Mouse (Mus musculus) adrenal gland, postnatal 10 days (tissue): ENCODE measurements at regions not wholly inside any gene's neighbourhood (a gene's known extent, or its start where the extent isn't known, plus 50 kb on each side); places are given as distances from the start of the nearest gene placed in this dataset.
"Not testable (repeated sequence)": the region's sequence is repeated elsewhere in the genome, so short reads cannot be mapped to it uniquely, and the experiment has no call there.

Experiments
- DNase-seq: peaks from one replicate; pipeline ENCODE4 v3.0.0; 2021; ENCODE audit warnings: mixed read lengths

DNA sequence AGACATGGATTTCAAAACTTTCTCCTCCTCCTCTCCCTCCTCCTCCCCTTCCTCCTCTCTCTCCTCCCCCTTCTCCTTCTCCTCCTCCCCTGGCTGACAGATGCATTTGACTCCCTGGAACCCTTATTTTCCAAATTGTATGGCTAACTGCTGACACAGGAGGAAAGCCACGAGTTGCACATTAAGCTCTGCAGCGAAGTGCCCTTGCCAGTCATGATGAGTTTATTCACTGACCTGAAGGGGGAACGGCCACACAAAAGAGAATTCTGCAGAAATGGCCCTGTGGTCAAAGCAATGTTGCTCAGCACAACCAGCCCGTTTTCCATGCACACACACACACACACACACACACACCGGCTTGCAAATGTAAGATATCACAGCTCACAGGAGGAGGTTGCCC is 112.6 kb downstream of the Tomm20 start:
- peak; percentile 28 for DNase-seq

- DNase-seq: peak; percentile 44
Observed at GRCm38 (mm10) chr8:126832163-126832978, 113.3 kb downstream of the Tomm20 start.

- DNase-seq: peak; percentile 38
Observed at GRCm38 (mm10) chr8:126831312-126832162, 114.1 kb downstream of the Tomm20 start.

DNA sequence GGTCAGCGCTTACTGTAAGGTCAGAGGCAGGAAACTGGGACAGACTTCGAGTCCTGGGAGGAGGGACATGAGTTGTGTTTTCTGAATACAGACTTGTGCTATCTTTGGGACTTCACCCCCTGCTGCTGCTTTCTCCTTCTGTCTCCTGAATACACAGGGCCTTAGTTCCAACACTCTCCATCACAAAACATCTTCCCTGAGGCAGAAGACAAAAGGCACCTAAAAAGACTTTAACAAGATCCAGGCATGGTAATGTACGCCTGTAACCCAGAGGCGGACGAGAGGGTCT is 115.5 kb downstream of the Tomm20 start:
- DNase-seq: no peak

DNA sequence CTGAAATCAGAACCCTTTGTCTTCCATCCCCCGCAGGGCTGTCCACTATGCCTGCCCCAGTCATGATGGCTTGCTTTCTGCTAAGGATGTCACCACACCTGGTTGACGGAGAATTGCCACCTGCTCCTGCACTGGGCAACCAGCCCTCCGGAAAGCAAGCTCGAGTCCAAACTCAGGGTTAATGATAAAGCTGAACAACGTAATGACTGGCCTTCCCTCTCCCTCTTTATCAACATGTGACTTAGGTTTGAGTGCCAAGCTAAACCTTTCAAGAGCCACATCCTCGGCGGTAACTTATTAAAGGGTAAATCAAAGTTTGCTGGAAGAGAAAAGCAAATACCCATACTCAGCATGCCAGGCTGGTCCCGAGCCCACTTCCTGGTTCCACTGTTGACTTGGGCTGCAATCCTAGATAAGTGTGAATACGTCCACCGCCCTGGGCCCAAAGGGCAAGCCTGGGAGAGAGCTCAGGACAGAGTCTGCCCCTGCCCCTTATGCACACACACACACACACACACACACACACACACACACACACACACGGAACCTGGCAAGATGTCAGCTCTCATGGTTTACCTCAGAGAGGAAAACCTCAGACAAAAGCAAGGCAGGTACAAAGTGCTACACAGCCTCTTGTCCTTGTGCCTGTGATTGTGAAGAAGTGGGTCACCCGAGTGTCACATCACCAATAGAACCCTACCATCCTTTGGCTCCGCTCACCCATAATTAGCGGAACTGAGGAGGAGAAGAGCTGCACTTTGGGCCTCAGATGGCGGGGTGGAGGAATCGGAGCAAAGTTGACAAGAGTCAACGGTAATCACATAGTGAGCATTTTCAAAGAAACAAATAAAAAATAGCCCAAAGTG is 116.0 kb downstream of the Tomm20 start:
- DNase-seq: peak; percentile 46

- DNase-seq: no peak
Observed at GRCm38 (mm10) chr8:126827681-126828383, 117.8 kb downstream of the Tomm20 start.

DNA sequence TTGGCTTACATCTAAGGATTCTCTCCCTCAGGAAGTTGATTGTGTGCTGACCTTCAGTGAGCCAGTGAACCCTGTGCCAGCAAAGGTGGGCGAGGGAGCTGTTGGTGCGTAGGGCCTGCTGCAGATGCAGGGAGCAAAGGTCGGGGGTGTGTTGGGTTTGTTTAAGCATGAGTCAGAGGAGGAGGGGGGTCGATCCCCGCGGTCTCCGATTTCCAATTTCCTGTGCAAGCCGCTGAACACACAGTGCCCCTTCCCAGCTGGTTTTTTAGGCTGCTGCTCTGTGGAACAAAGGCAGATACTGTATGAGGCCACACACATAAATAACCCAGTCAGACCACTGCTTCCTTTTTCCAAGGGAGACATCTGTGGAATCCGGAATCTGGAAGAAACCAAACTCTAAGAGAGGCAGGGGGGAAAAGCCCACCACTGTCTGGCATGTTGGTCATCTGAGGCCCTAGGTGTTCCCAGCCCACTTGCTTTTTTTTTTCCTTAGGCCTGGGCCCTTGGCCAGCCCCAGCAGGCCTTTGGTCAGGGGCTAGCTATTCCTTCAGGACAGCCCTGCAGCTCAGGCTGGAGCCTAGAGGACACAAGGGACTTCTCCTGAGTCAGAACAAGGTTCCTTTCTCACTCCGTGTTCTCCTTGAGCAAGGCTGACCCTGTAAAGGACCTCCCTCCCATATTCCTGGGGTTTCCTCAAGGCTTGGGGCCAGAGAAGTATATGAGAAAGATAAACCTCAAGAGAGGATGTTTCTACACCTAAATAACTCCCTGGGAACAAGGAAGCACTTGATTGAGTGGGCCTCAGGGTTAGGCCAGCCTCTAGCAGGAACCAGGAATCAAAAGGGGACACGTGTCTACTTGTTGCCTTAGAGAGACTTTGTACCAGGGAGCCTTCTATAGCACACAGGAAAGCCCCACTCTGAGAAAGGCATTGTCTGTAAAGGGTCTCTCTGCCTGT is 119.0 kb downstream of the Tomm20 start:
- peak; percentile 81 for DNase-seq

DNA sequence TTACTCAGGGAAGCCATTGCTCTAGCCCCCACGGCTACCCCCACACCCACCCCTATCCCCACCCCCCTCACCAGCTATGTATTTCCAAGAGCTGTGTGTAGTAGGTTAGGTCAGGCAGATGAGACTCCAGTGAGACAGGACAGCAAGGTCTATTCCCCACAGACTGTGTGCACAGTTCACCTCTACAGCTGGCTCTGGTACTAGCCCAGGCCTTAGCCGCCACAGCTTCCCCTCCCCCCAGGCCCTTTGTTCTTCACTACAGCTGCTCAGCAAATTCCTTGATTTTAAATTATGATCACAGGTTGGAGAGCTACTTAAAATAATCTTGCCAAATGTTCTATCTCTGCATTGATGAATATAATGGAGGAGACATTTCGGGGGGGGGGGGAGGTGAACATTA is 119.8 kb downstream of the Tomm20 start:
- DNase-seq: peak; percentile 79

- DNase-seq: peak; percentile 68
Observed at GRCm38 (mm10) chr8:126824575-126825208, 121.0 kb downstream of the Tomm20 start.

GRCm38 (mm10) chr8:126822269-126822668 is 123.4 kb downstream of the Tomm20 start:
- no peak for DNase-seq

DNA sequence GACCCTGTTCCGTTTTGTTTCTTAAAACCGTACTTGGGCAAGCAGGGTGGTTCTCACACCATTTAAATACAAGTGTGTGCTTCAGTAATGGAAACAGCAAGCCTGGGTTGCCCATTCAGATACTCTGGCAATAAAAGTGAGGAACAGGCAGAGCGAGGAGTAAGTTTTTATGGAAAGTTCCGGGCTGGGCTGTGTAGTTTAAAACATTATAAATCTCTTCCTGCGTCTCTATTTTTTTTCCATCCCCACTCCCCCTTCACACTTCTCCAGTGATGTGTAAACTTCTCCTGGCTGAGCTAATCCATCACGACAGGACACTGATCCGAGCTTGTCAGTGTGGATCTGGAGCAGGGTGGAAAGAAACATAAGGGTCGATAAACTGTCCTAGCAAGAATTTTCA is 124.4 kb downstream of the Tomm20 start:
- no peak for DNase-seq

DNA sequence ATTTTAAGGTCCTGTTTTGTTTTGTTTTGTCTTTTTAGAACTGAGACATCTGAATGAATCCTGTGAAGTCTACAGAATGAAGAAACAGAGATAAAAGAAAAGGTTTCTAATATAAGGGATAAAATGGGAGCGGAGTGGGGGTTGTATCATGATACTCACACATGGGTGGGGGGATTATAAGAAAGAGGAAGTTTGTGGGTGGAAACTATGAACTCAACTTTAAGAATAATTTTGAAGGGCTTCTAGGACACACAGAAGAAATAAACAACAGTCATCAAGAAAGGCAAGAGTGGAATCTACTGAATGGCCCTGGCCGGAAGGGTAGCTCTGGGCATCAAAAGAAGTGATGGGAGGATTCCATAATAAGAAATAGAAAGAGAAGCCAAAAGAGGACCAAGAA is 125.1 kb downstream of the Tomm20 start:
- DNase-seq: no peak

GRCm38 (mm10) chr8:126819261-126819660 is 126.4 kb downstream of the Tomm20 start:
- DNase-seq: no peak

GRCm38 (mm10) chr8:126816155-126816554 is 129.5 kb downstream of the Tomm20 start:
- DNase-seq: no peak

GRCm38 (mm10) chr8:126814427-126814826 is 131.2 kb downstream of the Tomm20 start:
- no peak for DNase-seq

DNA sequence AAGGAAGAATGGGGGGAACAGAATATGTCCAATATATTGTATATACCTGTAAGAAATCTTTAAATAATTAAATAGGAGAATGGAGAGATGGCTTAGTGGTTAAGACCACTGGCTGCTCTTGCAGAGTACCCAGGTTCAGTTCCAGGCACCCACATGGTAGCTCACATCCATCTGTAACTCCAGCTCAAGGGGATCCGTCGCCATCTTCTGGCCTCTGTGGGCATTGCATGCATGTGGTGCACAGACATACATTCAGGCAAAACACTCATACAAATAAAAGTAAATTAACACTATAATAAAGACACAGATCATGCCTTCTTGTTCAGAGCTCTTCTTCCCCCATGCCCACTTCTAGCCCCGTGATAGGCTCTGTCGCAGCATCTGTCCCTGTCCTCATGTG is 132.0 kb downstream of the Tomm20 start:
- DNase-seq: no peak

GRCm38 (mm10) chr8:126812777-126813176 is 132.9 kb downstream of the Tomm20 start:
- no peak for DNase-seq

GRCm38 (mm10) chr8:126811358-126811757 is 134.3 kb downstream of the Tomm20 start:
- not testable (repeated sequence) for DNase-seq

- DNase-seq: no peak
Observed at GRCm38 (mm10) chr8:126810516-126810915, 135.1 kb downstream of the Tomm20 start.

DNA sequence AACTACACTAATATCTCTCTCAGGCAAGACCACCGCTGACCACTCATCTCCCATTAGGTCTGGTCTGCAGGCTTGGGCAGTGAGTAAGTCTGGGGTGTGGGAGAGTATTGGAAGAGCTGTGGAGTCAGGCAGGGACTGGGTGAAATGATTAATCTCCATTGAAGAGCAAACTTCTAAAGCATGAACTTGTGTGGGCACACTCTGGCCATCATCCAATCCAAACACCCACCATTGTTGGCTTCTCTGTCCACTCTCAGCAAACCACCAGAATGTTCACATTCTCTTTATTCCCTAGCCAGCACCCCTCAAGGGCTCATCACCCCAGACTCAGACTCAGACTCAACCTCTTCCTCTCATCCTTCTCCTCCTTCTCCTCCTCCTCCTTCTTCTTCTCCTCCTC is 136.3 kb downstream of the Tomm20 start:
- DNase-seq: no peak
